Mouse (Mus musculus) limb, embryonic 12.5 days (tissue): ENCODE measurements around the gene Olfr1196. TPM values are rescaled to one million over a fixed set of nuclear protein-coding genes. Genes with fewer than 3 reads are reported as not detected.
"Not testable (repeated sequence)": the region's sequence is repeated elsewhere in the genome, so short reads cannot be mapped to it uniquely, and the experiment has no call there.

ENCODE experiments used
- ATAC-seq: fragments of 200-750 bp; cut with Nextera tagmentation; 2 replicates; pipeline ENCODE4 v1.8.0; 2017; ENCODE audit warnings: low read depth, moderate TSS enrichment; ENCODE audit not compliant: insufficient number of reproducible peaks, insufficient read depth, low FRiP score, low TSS enrichment
- H3K27ac ChIP-seq: fragments of 300-500 bp; sonication (generic); 2 replicates; pipeline ENCODE4 v1.5.1; 2016; ENCODE audit warnings: mild to moderate bottlenecking, moderate library complexity
- H3K27me3 ChIP-seq: fragments of 300-500 bp; sonication (generic); 2 replicates; pipeline ENCODE4 v1.6.1; 2016; ENCODE audit warnings: mild to moderate bottlenecking, moderate library complexity
- H3K36me3 ChIP-seq: fragments of 300-500 bp; sonication (generic); 2 replicates; pipeline ENCODE4 v1.6.1; 2016; ENCODE audit warnings: mild to moderate bottlenecking, moderate library complexity
- H3K4me1 ChIP-seq: fragments of 300-500 bp; sonication (generic); replicated peaks from 2 replicates; pipeline ENCODE4 v1.6.1; 2016
- H3K4me2 ChIP-seq: fragments of 300-500 bp; sonication (generic); 2 replicates; pipeline ENCODE4 v1.6.1; 2016; ENCODE audit warnings: mild to moderate bottlenecking, moderate library complexity
- H3K4me3 ChIP-seq: fragments of 300-500 bp; sonication (generic); replicated peaks from 2 replicates; pipeline ENCODE4 v1.5.1; 2016; ENCODE audit warnings: mild to moderate bottlenecking
- H3K9ac ChIP-seq: fragments of 300-500 bp; sonication (generic); replicated peaks from 2 replicates; pipeline ENCODE4 v1.6.1; 2016; ENCODE audit warnings: mild to moderate bottlenecking, moderate library complexity
- H3K9me3 ChIP-seq: fragments of 300-500 bp; sonication (generic); 2 replicates; pipeline ENCODE4 v1.6.1; 2016; ENCODE audit warnings: mild to moderate bottlenecking, moderate library complexity
- WGBS: fragments of 180-500 bp; shearing (Covaris S2); methylation state at CpG from one replicate; pipeline ENCODE4 v1.1.7; 2016; 5-methylcytosine and 5-hydroxymethylcytosine counted together
- polyA plus RNA-seq: library from polyadenylated mRNA; unstranded; fragments of >200 nt; fragmentation: Nextera tagmentation; extraction: Ambion mirVana; gene quantifications from 2 replicates; pipeline ENCODE4 v1.2.1, GENCODE M21; 2016

Gene Olfr1196
- not detected in 2 replicates for polyA plus RNA-seq

DNA sequence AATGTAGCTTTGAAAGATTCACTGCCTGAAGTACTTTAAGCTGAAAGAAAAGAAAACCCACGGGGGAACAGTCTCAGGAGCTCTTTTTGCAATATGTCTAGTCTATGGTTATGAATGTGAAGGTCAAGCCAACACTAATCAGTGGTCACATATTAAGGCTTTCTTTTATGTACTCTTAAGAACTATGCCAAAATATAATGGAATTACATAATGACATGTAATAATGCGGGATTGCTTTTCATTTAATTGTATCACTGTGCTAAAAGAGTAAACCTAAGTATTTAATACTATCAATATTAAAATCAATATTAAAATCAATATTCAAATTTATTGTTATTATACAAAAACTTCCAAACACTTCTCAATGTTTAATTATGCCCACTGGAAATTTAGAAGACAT is at the start of gene Olfr1196:
Gene Olfr1196, minus strand, starts transcription at position 101 of the 400 bp plus-strand sequence.
- no peak for ATAC-seq
- Histone ChIP-seq H3K36me3 (no peaks in the 10 kb centered on the region), H3K4me2 (no peak within 1 kb of the TSS), H3K9me3 (no peaks in the 10 kb centered on the region), H3K27ac (no peak within 1 kb of the TSS), H3K4me3 (no peak within 1 kb of the TSS), H3K4me1 (no peaks in the 10 kb centered on the region), H3K9ac (no peak within 1 kb of the TSS), H3K27me3 (no peaks in the 10 kb centered on the region)
- 80% methylated on average over 2 of the region's 2 CpGs for WGBS

DNA sequence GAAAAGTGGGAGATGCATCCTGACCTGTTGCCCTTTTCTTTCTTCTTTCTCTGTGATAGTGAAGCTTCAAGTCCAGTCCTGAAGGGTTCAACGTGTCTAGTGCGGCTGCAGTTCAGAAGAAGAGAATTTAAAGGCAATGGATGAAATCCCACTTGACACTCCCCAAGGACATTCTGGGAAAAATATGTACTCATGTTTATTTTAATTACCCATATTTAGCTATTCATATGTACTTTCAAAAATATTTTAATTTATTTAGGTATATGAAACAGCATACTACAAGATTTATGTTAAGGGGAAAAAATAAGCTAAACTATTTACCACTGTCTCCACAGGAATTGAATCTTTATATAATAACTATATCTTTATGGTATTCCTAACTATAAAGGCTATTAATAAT is 46.9 kb upstream of the Olfr1196 start, which contains the start of gene Olfr1198:
Gene Olfr1198, minus strand, starts transcription at position 101 of the 400 bp plus-strand sequence.
- WGBS, result 84% methylated on average over 2 of the region's 2 CpGs
- Histone ChIP-seq H3K27me3 (no peaks in the 10 kb centered on the region), H3K27ac (no peak within 1 kb of the TSS), H3K9me3 (no peaks in the 10 kb centered on the region), H3K4me1 (no peaks in the 10 kb centered on the region), H3K9ac (no peak within 1 kb of the TSS), H3K4me3 (no peak within 1 kb of the TSS), H3K4me2 (no peak within 1 kb of the TSS), H3K36me3 (no peaks in the 10 kb centered on the region)
- ATAC-seq, result no peak

DNA sequence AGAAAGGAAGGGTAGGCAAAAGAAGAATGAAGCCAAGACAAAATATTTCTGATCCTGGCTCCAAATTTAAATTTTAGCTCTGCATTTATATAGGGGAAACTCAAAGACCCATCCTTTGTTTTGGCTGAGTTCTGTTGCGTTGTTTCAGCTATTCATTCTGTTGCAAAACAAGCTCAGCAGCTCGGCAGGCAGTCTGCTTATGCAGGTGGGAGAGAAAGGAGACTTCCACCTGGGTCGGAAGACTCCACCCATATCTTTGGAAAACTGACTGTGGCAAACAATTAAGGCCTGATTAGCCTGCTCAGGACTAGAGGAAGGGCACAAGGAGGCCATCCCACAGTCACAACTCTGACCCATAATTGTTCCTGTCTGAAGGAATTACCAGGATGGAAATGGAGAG is 39.0 kb upstream of the Olfr1196 start:
- WGBS, result 88% methylated on average over 3 of the region's 3 CpGs
- no peaks in the 10 kb centered on the region for H3K9me3 ChIP-seq
- no peak for ATAC-seq

DNA sequence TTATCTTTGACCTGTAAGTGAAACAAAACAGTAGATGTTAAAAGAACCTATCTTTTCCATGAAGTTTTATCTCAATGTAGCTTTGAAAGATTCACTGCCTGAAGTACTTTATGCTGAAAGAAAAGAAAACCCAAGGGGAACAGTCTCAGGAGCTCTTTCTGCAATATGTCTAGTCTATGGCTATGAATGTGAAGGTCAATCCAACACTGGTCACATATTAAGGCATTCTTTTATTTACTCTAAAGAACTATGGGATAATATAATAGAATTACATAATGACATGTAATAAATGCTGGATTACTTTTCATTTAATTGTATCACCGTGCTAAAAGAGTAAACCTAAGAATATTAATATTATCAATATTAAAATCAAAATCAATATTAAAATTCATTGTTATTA is 27.9 kb upstream of the Olfr1196 start, which contains the start of gene Olfr1197:
Gene Olfr1197, minus strand, starts transcription at position 101 of the 400 bp plus-strand sequence.
- no peak for ATAC-seq
- no peak within 1 kb of the TSS for H3K4me2 ChIP-seq
- H3K27ac ChIP-seq, result no peak within 1 kb of the TSS
- no peaks in the 10 kb centered on the region for H3K36me3 ChIP-seq
- H3K9me3 ChIP-seq, result no peaks in the 10 kb centered on the region
- H3K4me1 ChIP-seq, result no peaks in the 10 kb centered on the region
- 91% methylated on average over 1 of the region's 1 CpGs for WGBS
- no peaks in the 10 kb centered on the region for H3K27me3 ChIP-seq
- H3K4me3 ChIP-seq, result no peak within 1 kb of the TSS
- no peak within 1 kb of the TSS for H3K9ac ChIP-seq

More for the DNA sequence above, 39.0 kb upstream of the Olfr1196 start:
- Histone ChIP-seq H3K4me3 (no peak overlapping the region), H3K27ac (no peak overlapping the region), H3K4me2 (no peak overlapping the region), H3K9ac (no peak overlapping the region), H3K36me3 (no peaks in the 10 kb centered on the region), H3K27me3 (no peaks in the 10 kb centered on the region), H3K4me1 (no peaks in the 10 kb centered on the region)

DNA sequence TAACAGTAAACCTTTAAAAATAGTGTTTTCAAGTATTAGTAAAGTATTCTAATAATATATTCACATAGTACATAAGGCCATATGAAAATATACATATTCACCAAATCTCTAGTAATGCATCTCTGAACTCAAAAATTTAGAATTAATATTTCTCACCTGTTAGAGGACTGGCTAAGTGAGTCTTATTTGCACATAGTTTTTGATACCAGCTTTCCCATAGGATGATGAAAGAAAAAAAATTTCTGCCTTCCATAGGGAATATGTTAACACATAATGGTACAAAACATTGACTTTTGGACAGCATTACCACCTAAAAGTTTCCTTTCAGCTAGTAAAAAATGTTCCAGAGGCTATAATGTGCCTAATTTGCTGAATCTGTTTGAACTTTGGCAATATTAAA is 15.3 kb downstream of the Olfr1196 start, which contains the start of gene Olfr1195:
Gene Olfr1195, minus strand, starts transcription at position 101 of the 400 bp plus-strand sequence.
- Histone ChIP-seq H3K4me1 (no peaks in the 10 kb centered on the region), H3K4me2 (no peak within 1 kb of the TSS), H3K4me3 (no peak within 1 kb of the TSS), H3K27ac (no peak within 1 kb of the TSS), H3K36me3 (no peaks in the 10 kb centered on the region), H3K27me3 (no peaks in the 10 kb centered on the region), H3K9ac (no peak within 1 kb of the TSS), H3K9me3 (no peaks in the 10 kb centered on the region)
- no peak for ATAC-seq

DNA sequence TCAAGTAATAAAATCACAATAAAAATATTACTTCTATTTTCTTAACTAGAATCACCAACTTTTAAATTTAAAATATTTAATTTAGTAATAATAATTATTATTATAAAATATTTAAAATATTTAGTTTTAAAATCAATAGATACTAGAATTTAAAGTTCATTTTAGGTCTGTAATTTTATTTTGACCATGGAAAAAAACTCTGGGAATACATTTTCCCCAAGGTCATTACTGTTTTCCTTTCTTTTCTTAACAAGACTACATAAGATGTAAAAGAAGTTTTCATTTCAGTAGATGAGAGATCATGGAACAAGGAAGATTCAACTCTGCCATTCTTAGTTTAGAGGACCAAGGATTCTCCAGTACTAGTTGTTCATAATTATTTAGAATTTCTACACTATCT is 29.1 kb downstream of the Olfr1196 start, which contains the start of gene Olfr1193:
Gene Olfr1193, plus strand, starts transcription at position 301 of the 400 bp plus-strand sequence.
- not testable (repeated sequence) for H3K27ac ChIP-seq, H3K36me3 ChIP-seq, H3K4me1 ChIP-seq, H3K4me3 ChIP-seq, H3K9me3 ChIP-seq, ATAC-seq, H3K9ac ChIP-seq, H3K27me3 ChIP-seq, H3K4me2 ChIP-seq

DNA sequence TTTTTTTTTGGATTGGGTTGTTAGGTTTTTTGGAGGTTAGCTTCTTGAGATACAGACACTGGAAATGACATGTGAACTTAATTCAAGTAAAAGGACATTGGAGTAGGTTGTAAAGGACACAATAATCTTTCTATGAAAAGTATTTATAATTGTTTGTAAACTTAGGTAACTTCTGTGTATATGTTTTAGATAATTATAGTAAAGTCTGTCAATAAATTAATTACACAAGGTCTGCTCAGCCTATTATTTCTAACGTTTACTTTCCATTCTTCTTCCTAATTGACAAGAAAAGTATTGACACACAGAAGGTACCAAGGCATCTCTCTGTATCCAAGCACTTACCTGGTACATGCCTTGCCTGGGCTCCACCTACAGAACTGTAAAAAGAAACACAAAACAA is 56.2 kb downstream of the Olfr1196 start, which contains the start of gene Olfr1192-ps1:
Gene Olfr1192-ps1, plus strand, starts transcription at position 301 of the 400 bp plus-strand sequence.
- H3K4me1 ChIP-seq, result no peaks in the 10 kb centered on the region
- no peak for ATAC-seq
- WGBS, result 38% methylated on average over 1 of the region's 1 CpGs

More for the DNA sequence above, 56.2 kb downstream of the Olfr1196 start, which contains the start of gene Olfr1192-ps1:
- H3K4me3 ChIP-seq, result no peak within 1 kb of the TSS
- no peaks in the 10 kb centered on the region for H3K27me3 ChIP-seq
- H3K9ac ChIP-seq, result no peak within 1 kb of the TSS
- no peak within 1 kb of the TSS for H3K27ac ChIP-seq
- no peaks in the 10 kb centered on the region for H3K9me3 ChIP-seq
- H3K36me3 ChIP-seq, result no peaks in the 10 kb centered on the region
- no peak within 1 kb of the TSS for H3K4me2 ChIP-seq

Other genes starting within 250 kb of the Olfr1196 start
- not detected in 2 replicates for gene Olfr1183, start 249.7 kb downstream of the Olfr1196 start, polyA plus RNA-seq
- not detected in 2 replicates for gene Olfr1184, start 221.0 kb downstream of the Olfr1196 start, polyA plus RNA-seq
- gene Olfr1185-ps1, start 211.3 kb downstream of the Olfr1196 start, polyA plus RNA-seq, result not detected in 2 replicates
- not detected in 2 replicates for gene Olfr1186, start 186.0 kb downstream of the Olfr1196 start, polyA plus RNA-seq
- gene Olfr1188, start 147.7 kb downstream of the Olfr1196 start, polyA plus RNA-seq, result not detected in 2 replicates
- not detected in 2 replicates for gene Olfr1189, start 118.1 kb downstream of the Olfr1196 start, polyA plus RNA-seq
- gene Olfr1191-ps1, start 64.1 kb downstream of the Olfr1196 start, polyA plus RNA-seq, result not detected in 2 replicates
- gene Olfr1192-ps1, start 56.1 kb downstream of the Olfr1196 start, polyA plus RNA-seq, result not detected in 2 replicates
- not detected in 2 replicates for gene Olfr1193, start 29.0 kb downstream of the Olfr1196 start, polyA plus RNA-seq
- not detected in 2 replicates for gene Olfr1195, start 15.4 kb downstream of the Olfr1196 start, polyA plus RNA-seq
- not detected in 2 replicates for gene Olfr1197, start 27.8 kb upstream of the Olfr1196 start, polyA plus RNA-seq
- gene Olfr1198, start 46.8 kb upstream of the Olfr1196 start, polyA plus RNA-seq, result not detected in 2 replicates
- gene Olfr1199, start 55.9 kb upstream of the Olfr1196 start, polyA plus RNA-seq, result not detected in 2 replicates
- not detected in 2 replicates for gene Olfr1200, start 65.9 kb upstream of the Olfr1196 start, polyA plus RNA-seq
- gene Olfr1201, start 88.4 kb upstream of the Olfr1196 start, polyA plus RNA-seq, result not detected in 2 replicates
- 0.05 TPM in 1 of 2 replicates, not detected in the other for gene Olfr1202, start 109.9 kb upstream of the Olfr1196 start, polyA plus RNA-seq
- not detected in 2 replicates for gene Olfr1205, start 125.1 kb upstream of the Olfr1196 start, polyA plus RNA-seq
- not detected in 2 replicates for gene Olfr1204, start 144.7 kb upstream of the Olfr1196 start, polyA plus RNA-seq
- not detected in 2 replicates for gene Olfr1206, start 158.6 kb upstream of the Olfr1196 start, polyA plus RNA-seq
- not detected in 2 replicates for gene Olfr1208, start 197.7 kb upstream of the Olfr1196 start, polyA plus RNA-seq
- gene Olfr1209, start 210.6 kb upstream of the Olfr1196 start, polyA plus RNA-seq, result not detected in 2 replicates
- not detected in 2 replicates for gene Olfr1211, start 233.5 kb upstream of the Olfr1196 start, polyA plus RNA-seq
- not detected in 2 replicates for gene Olfr1212, start 249.4 kb upstream of the Olfr1196 start, polyA plus RNA-seq